Mouse (Mus musculus) right cerebral cortex, postnatal 4 days (tissue): Measurements from ENCODE around the gene Nav2.

ENCODE experiments used
- DNase-seq: peaks from one replicate; pipeline ENCODE4 v3.0.0-alpha.2; 2022

Gene Nav2

GRCm38 (mm10) chr7:49639864-49640708, 731.6 kb downstream of the Nav2 start:
- DNase-seq = no peak

- no peak for DNase-seq
These were observed 732.3 kb downstream of the Nav2 start for GRCm38 (mm10) chr7:49640709-49641305.
